Mouse (Mus musculus): ENCODE data around the gene Gm11127. TPM values are rescaled to one million over a fixed set of nuclear protein-coding genes. Genes with fewer than 3 reads are reported as not detected.

Gm11127 gene
- not detected for polyA plus RNA-seq (2017; shearing (Covaris generic))

DNA sequence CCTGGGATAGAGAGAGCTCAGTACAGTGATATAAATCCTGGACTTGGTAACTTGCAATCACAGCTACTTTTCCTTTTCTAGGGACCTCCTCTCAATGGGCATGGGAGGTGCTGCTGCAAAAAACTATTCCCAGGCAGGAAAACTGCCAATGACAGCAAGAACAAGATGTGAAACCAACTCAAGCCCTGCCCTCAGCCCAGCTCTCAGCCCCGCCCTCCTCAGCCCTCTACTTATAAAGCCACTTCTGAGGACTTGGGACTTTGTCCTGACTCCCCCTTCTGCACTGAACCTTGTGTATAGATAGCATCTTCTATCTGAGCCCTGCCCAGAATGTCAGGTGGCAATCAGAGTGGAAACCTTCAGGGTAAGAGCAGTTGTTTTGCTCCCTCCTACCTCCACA is at the start of gene Gm11127:
TSS of gene Gm11127 (minus strand) at position 10 of the 400 bp plus-strand sequence.

DNA sequence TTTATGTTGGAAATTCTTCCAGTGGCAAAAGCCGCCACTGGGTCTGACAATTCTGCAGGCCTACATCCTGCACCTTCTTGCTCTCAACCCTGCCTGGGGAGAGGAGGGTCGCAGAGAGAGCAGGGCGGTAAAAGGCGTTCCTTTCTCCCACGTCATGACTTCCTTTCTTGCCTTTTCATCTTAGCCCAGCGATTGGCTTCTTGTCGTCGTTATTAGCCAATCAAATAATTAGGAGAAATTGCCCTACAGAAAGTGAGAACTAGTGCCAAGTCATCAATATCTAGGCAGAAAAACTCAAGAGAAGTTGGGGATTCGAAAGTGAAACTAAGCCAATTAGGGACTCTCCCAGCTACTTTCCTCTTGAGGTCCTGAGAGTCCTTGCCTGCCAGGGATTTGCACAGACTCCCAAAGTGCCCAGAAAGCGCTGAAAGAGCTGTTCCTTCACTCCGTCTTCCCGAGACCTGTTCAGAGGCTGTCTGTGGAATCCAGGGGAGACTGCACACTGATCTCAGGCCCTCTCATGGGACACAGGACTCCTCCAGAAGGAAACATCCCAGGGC is 15.5 kb downstream of the Gm11127 start, which contains the start of the genes H2-T22 and Gm6034:
TSS of gene H2-T22 (minus strand) at position 138 of the 560 bp plus-strand sequence.
TSS of gene Gm6034 (plus strand) at position 352 of the 560 bp plus-strand sequence.

GRCm38 (mm10) chr17:36032351-36032875 is 25.8 kb downstream of the Gm11127 start, which contains the start of gene H2-T23:
Gene H2-T23 (minus strand): TSS chr17:36032855.

GRCm38 (mm10) chr17:36020191-36021073 is 37.7 kb downstream of the Gm11127 start, which contains the start of gene H2-T24:
Gene H2-T24 (minus strand): TSS chr17:36020560.

Other genes with a start within 250 kb of the Gm11127 start
- 1.9 TPM for gene Ier3, start 236.7 kb downstream of the Gm11127 start, polyA plus RNA-seq (2017; shearing (Covaris generic))
- 46.0 TPM for gene Flot1, start 235.1 kb downstream of the Gm11127 start, polyA plus RNA-seq (2017; shearing (Covaris generic))
- 130 TPM for gene Tubb5, start 220.1 kb downstream of the Gm11127 start, polyA plus RNA-seq (2017; shearing (Covaris generic))
- gene Mdc1, start 216.9 kb downstream of the Gm11127 start, polyA plus RNA-seq (2017; shearing (Covaris generic)) = 21.6 TPM
- 32.8 TPM for gene Nrm, start 197.1 kb downstream of the Gm11127 start, polyA plus RNA-seq (2017; shearing (Covaris generic))
- 685 TPM for gene Ppp1r18, start 192.8 kb downstream of the Gm11127 start, polyA plus RNA-seq (2017; shearing (Covaris generic))
- gene Dhx16, start 178.6 kb downstream of the Gm11127 start, polyA plus RNA-seq (2017; shearing (Covaris generic)) = 23.4 TPM
- 25.8 TPM for gene 2310061I04Rik, start 160.9 kb downstream of the Gm11127 start, polyA plus RNA-seq (2017; shearing (Covaris generic))
- 26.7 TPM for gene Atat1, start 148.3 kb downstream of the Gm11127 start, polyA plus RNA-seq (2017; shearing (Covaris generic))
- 99.2 TPM for gene Mrps18b, start 142.0 kb downstream of the Gm11127 start, polyA plus RNA-seq (2017; shearing (Covaris generic))
- 62.7 TPM for gene Ppp1r10, start 141.9 kb downstream of the Gm11127 start, polyA plus RNA-seq (2017; shearing (Covaris generic))
- 163 TPM for gene Abcf1, start 88.6 kb downstream of the Gm11127 start, polyA plus RNA-seq (2017; shearing (Covaris generic))
- gene Gnl1, start 78.5 kb downstream of the Gm11127 start, polyA plus RNA-seq (2017; shearing (Covaris generic)) = 13.7 TPM
- gene Prr3, start 78.1 kb downstream of the Gm11127 start, polyA plus RNA-seq (2017; shearing (Covaris generic)) = 23.8 TPM
- gene H2-T24, start 37.8 kb downstream of the Gm11127 start, polyA plus RNA-seq (2017; shearing (Covaris generic)) = 28.1 TPM
- gene H2-T23, start 25.5 kb downstream of the Gm11127 start, polyA plus RNA-seq (2017; shearing (Covaris generic)) = 779 TPM
- gene H2-T22, start 15.6 kb downstream of the Gm11127 start, polyA plus RNA-seq (2017; shearing (Covaris generic)) = 262 TPM
- gene Gm6034, start 15.4 kb downstream of the Gm11127 start, polyA plus RNA-seq (2017; shearing (Covaris generic)) = 0.65 TPM
- gene Gm19684, start 63.3 kb upstream of the Gm11127 start, polyA plus RNA-seq (2017; shearing (Covaris generic)) = 1.4 TPM
- 0.33 TPM for gene Gm7030, start 71.1 kb upstream of the Gm11127 start, polyA plus RNA-seq (2017; shearing (Covaris generic))
- 14.0 TPM for gene Gm8909, start 110.2 kb upstream of the Gm11127 start, polyA plus RNA-seq (2017; shearing (Covaris generic))
- gene H2-T3, start 131.9 kb upstream of the Gm11127 start, polyA plus RNA-seq (2017; shearing (Covaris generic)) = 0.46 TPM
- gene Rpp21, start 199.7 kb upstream of the Gm11127 start, polyA plus RNA-seq (2017; shearing (Covaris generic)) = 203 TPM
- gene Trim39, start 213.9 kb upstream of the Gm11127 start, polyA plus RNA-seq (2017; shearing (Covaris generic)) = 23.0 TPM
- not detected for gene H2-M10.2, start 228.1 kb upstream of the Gm11127 start, polyA plus RNA-seq (2017; shearing (Covaris generic))